ENCODE assay signal across 11 mouse cellular contexts in the genomic region with DNA sequence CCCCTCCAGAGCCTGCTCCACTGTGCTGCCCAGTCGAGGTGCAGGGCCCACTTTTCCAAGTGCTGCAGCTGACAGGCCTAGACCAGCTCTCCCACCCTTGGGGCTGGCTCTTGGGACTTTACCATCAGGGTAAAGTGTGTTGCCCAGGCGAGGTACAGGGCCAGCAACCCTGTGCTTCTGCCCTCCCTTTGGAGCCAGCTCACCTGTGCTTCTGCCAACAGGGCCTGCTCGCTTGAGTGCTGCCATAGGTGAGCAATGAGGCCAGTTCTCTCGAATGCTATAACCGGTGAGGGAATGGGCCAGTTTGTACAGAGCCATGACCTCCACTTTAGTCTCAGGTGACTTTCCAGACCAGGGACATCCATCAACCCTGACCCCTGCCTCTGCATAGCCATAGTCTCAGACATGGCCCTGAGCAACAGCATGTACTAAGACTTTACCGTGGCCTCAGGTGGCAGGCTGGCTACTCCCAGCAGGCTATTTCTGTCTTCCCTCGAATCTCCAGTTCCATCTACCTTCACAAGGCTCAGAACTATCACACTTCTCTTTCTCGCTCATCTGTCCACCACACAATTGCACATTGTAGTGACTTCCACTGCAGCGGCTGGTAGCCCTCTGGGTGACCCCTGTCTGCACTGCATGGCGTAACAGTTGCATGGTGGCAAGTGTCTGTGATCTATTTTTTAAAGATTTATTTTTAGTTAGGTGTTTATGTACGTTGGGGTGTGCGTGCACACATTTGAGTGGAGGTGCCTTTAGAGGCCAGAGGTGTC. TPM values are rescaled to one million over a fixed set of nuclear protein-coding genes. Genes with fewer than 3 reads are reported as not detected.
DNase-seq lines count a peak whose midpoint lies in the region; ATAC-seq lines count a peak whose summit lies in the region.
"Had no signal": no experiment of that assay in that cellular context is flagged by ENCODE, and none has a peak within 500 bp of the region (broad histone marks: within the 10 kb centered on the region; RNA-seq: fewer than 3 reads in every experiment).

No protein-coding gene starts in this region.

- no peaks in the 10 kb centered on the region for H3K9me3 ChIP-seq in heart, embryonic 13.5 days
- no peaks in the 10 kb centered on the region for H3K9me3 ChIP-seq in midbrain, embryonic 15.5 days
- H3K9me3 ChIP-seq in midbrain, embryonic 14.5 days (ENCODE audit: control insufficient read depth, low read length) = no peaks in the 10 kb centered on the region
- H3K9me3 ChIP-seq in hindbrain, embryonic 16.5 days (ENCODE audit: control insufficient read depth, low read length) = no peaks in the 10 kb centered on the region
- H3K9me3 ChIP-seq: embryonic facial prominence, embryonic 12.5 days had no signal

- no peak overlapping the region for H3K4me3 ChIP-seq in heart, embryonic 13.5 days
- no peak overlapping the region for H3K4me3 ChIP-seq in midbrain, embryonic 15.5 days
- H3K4me3 ChIP-seq in midbrain, embryonic 14.5 days (replicated peaks; ENCODE audit: low read depth, low read length) = no peak overlapping the region
- no peak overlapping the region for H3K4me3 ChIP-seq in hindbrain, embryonic 16.5 days (ENCODE audit: low read length)
- H3K4me3 ChIP-seq: embryonic facial prominence, embryonic 12.5 days had no signal

- intact Hi-C loops in heart, postnatal 25 days (cut with DNase I) = no loop called here

- 0 out of 2 replicates have a peak overlapping the region, but pooled peaks have one; percentile 19 for H3K9ac ChIP-seq in heart, embryonic 13.5 days
- H3K9ac ChIP-seq in midbrain, embryonic 15.5 days = no peak overlapping the region
- H3K9ac ChIP-seq in midbrain, embryonic 14.5 days (replicated peaks; ENCODE audit: low read length) = no peak overlapping the region
- no peak overlapping the region for H3K9ac ChIP-seq in hindbrain, embryonic 16.5 days (ENCODE audit: low read depth, low read length)
- H3K9ac ChIP-seq: embryonic facial prominence, embryonic 12.5 days had no signal

- no peak overlapping the region for H3K4me2 ChIP-seq in heart, embryonic 13.5 days
- no peak overlapping the region for H3K4me2 ChIP-seq in midbrain, embryonic 15.5 days
- H3K4me2 ChIP-seq in midbrain, embryonic 14.5 days (ENCODE audit: low read length) = no peak overlapping the region
- no peak overlapping the region for H3K4me2 ChIP-seq in hindbrain, embryonic 16.5 days (ENCODE audit: low read length)
- H3K4me2 ChIP-seq: embryonic facial prominence, embryonic 12.5 days had no signal

- no peak for DNase-seq in heart, postnatal 25 days (ENCODE audit: low spot score)
- no peak for DNase-seq in midbrain, embryonic 14.5 days
- DNase-seq in thymus, postnatal 10 days (ENCODE audit: low spot score in 2 of 2) = no peak
- no peak for DNase-seq in left cerebral cortex, adult 18-20 months (ENCODE audit: low spot score in 2 of 2)
- DNase-seq: lung, postnatal 4 days; spleen, adult 18-20 months; thymus, adult 2 months had no signal

- no peaks in the 10 kb centered on the region for H3K36me3 ChIP-seq in heart, embryonic 13.5 days
- no peaks in the 10 kb centered on the region for H3K36me3 ChIP-seq in midbrain, embryonic 15.5 days (replicated peaks)
- H3K36me3 ChIP-seq in midbrain, embryonic 14.5 days (ENCODE audit: control insufficient read depth, insufficient read depth, low read length) = no peaks in the 10 kb centered on the region
- no peaks in the 10 kb centered on the region for H3K36me3 ChIP-seq in hindbrain, embryonic 16.5 days (ENCODE audit: control insufficient read depth, insufficient read depth, low read length)
- H3K36me3 ChIP-seq: embryonic facial prominence, embryonic 12.5 days had no signal

- H3K27me3 ChIP-seq in heart, embryonic 13.5 days (replicated peaks) = no peaks in the 10 kb centered on the region
- H3K27me3 ChIP-seq in midbrain, embryonic 15.5 days (replicated peaks) = no peaks in the 10 kb centered on the region
- H3K27me3 ChIP-seq in midbrain, embryonic 14.5 days (ENCODE audit: control insufficient read depth, insufficient read depth, low read length) = no peaks in the 10 kb centered on the region
- H3K27me3 ChIP-seq in hindbrain, embryonic 16.5 days (replicated peaks; ENCODE audit: control insufficient read depth, insufficient read depth, low read length) = no peaks in the 10 kb centered on the region
- H3K27me3 ChIP-seq: embryonic facial prominence, embryonic 12.5 days had no signal

- no peak for ATAC-seq in heart, embryonic 13.5 days (ENCODE audit: extremely low read depth, insufficient number of reproducible peaks, low FRiP score, low TSS enrichment)
- ATAC-seq in midbrain, embryonic 15.5 days (replicated peaks) = peak; percentile 27; the same call in 1 of the 2 replicates
- ATAC-seq in midbrain, embryonic 14.5 days (ENCODE audit: low FRiP score, low TSS enrichment) = no peak
- peak; percentile 44; the same call in 1 of the 2 replicates for ATAC-seq in hindbrain, embryonic 16.5 days

- H3K4me1 ChIP-seq in heart, embryonic 13.5 days = peaks cover 28% of the 10 kb centered on the region
- H3K4me1 ChIP-seq in midbrain, embryonic 15.5 days = no peaks in the 10 kb centered on the region
- H3K4me1 ChIP-seq in midbrain, embryonic 14.5 days (ENCODE audit: control insufficient read depth, insufficient read depth, low read length) = 0 out of 2 replicates have a peak, but pooled peaks cover 3% of the 10 kb centered on the region
- H3K4me1 ChIP-seq in hindbrain, embryonic 16.5 days (ENCODE audit: control insufficient read depth, insufficient read depth, low read depth, low read length) = no peaks in the 10 kb centered on the region; the same call in 1 of the 2 replicates

- peak overlapping the region; percentile 36; the same call in 1 of the 2 replicates for H3K27ac ChIP-seq in heart, embryonic 13.5 days (replicated peaks)
- H3K27ac ChIP-seq in midbrain, embryonic 15.5 days = no peak overlapping the region
- H3K27ac ChIP-seq in midbrain, embryonic 14.5 days (replicated peaks; ENCODE audit: low read depth, low read length) = no peak overlapping the region
- no peak overlapping the region for H3K27ac ChIP-seq in hindbrain, embryonic 16.5 days (ENCODE audit: low read depth, low read length)
- H3K27ac ChIP-seq: embryonic facial prominence, embryonic 12.5 days had no signal

- 57% methylated on average over 12 of the region's 12 CpGs for WGBS in heart, embryonic 13.5 days
- 86% methylated on average over 12 of the region's 12 CpGs for WGBS in midbrain, embryonic 15.5 days
- WGBS in midbrain, embryonic 14.5 days = 89% methylated on average over 12 of the region's 12 CpGs
- 79% methylated on average over 12 of the region's 12 CpGs for WGBS in hindbrain, embryonic 16.5 days

RNA-seq across cellular contexts. Expression of gene Abl2, which starts 46.7 kb away (rescaled TPM):
- 2.4 and 2.9 TPM in 2 replicates for polyA plus RNA-seq in heart, embryonic 13.5 days (2015; fragmentation: Nextera tagmentation; extraction: Ambion mirVana)
- 10 to 100 TPM; 19.7 to 23.5 TPM for total RNA-seq in heart, postnatal 25 days (2021)
- polyA plus RNA-seq in midbrain, embryonic 15.5 days (2015; fragmentation: Nextera tagmentation; extraction: Ambion mirVana) = 6.8 TPM in 2 replicates
- polyA plus RNA-seq in midbrain, embryonic 14.5 days (2014; fragmentation: Nextera tagmentation; extraction: Ambion mirVana) = 9.0 and 9.8 TPM in 2 replicates
- polyA plus RNA-seq in hindbrain, embryonic 16.5 days (2015; fragmentation: Nextera tagmentation; extraction: Ambion mirVana) = 5.3 and 6.1 TPM in 2 replicates
- 10 to 100 TPM; 55.5 to 64.0 TPM for total RNA-seq in left cerebral cortex, adult 18-20 months (2021)

Comparison
In these comparisons a context has a peak if more than half of its experiments do, and no peak if none do; other contexts are left out.
1. ATAC-seq: peak in midbrain, embryonic 15.5 days (single experiment) and hindbrain, embryonic 16.5 days (single experiment); none in heart, embryonic 13.5 days (single experiment) and midbrain, embryonic 14.5 days (single experiment).